Mouse (Mus musculus): Measurements from ENCODE around the gene Dctn2. TPM values are rescaled to one million over a fixed set of nuclear protein-coding genes. Genes with fewer than 3 reads are reported as not detected.
"Not testable (repeated sequence)": the region's sequence is repeated elsewhere in the genome, so short reads cannot be mapped to it uniquely, and the experiment has no call there.

The Dctn2 gene
- polyA plus RNA-seq, 1 experiment from 2014 or later = 345 TPM

GRCm38 (mm10) chr10:127312858-127313257 is 46.7 kb downstream of the Dctn2 start:
- Histone ChIP-seq H3K27ac (ENCODE audit: low read length) (no peak overlapping the region; the same call in 1 of the 2 replicates), H3K4me2 (ENCODE audit: low read length) (no peak overlapping the region), H3K4me3 (ENCODE audit: low read depth, low read length) (no peak overlapping the region), H3K4me1 (ENCODE audit: control insufficient read depth, insufficient read depth, low read length) (peaks cover 13% of the 10 kb centered on the region), H3K36me3 (ENCODE audit: control insufficient read depth, insufficient read depth, low read length) (peaks cover 8% of the 10 kb centered on the region), H3K9me3 (replicated peaks; ENCODE audit: control insufficient read depth, low read length, poor library complexity, severe bottlenecking) (no peaks in the 10 kb centered on the region), H3K9ac (ENCODE audit: low read depth, low read length) (no peak overlapping the region), H3K27me3 (ENCODE audit: control insufficient read depth, insufficient read depth, low read depth, low read length) (peaks cover 2% of the 10 kb centered on the region; the same call in 1 of the 2 replicates)
- no peak for ATAC-seq
- WGBS = 79% methylated on average over 4 of the region's 4 CpGs

- H3K36me3 ChIP-seq (ENCODE audit: control insufficient read depth, insufficient read depth, low read length); H3K27ac ChIP-seq (ENCODE audit: low read length); H3K27me3 ChIP-seq (ENCODE audit: control insufficient read depth, insufficient read depth, low read depth, low read length); H3K4me3 ChIP-seq (ENCODE audit: low read depth, low read length); H3K9me3 ChIP-seq (replicated peaks; ENCODE audit: control insufficient read depth, low read length, poor library complexity, severe bottlenecking); H3K9ac ChIP-seq (ENCODE audit: low read depth, low read length); H3K4me2 ChIP-seq (ENCODE audit: low read length); ATAC-seq: not testable (repeated sequence)
- H3K4me1 ChIP-seq (ENCODE audit: control insufficient read depth, insufficient read depth, low read length) = peaks cover 13% of the 10 kb centered on the region
- 85% methylated on average over 5 of the region's 5 CpGs for WGBS
These were observed 47.3 kb downstream of the Dctn2 start for GRCm38 (mm10) chr10:127313516-127313915.

- peaks cover 13% of the 10 kb centered on the region for H3K4me1 ChIP-seq (ENCODE audit: control insufficient read depth, insufficient read depth, low read length)
- 83% methylated on average over 1 of the region's 1 CpGs for WGBS
- not testable (repeated sequence) for H3K27me3 ChIP-seq (ENCODE audit: control insufficient read depth, insufficient read depth, low read depth, low read length); H3K4me2 ChIP-seq (ENCODE audit: low read length); ATAC-seq; H3K9ac ChIP-seq (ENCODE audit: low read depth, low read length); H3K36me3 ChIP-seq (ENCODE audit: control insufficient read depth, insufficient read depth, low read length); H3K4me3 ChIP-seq (ENCODE audit: low read depth, low read length); H3K27ac ChIP-seq (ENCODE audit: low read length); H3K9me3 ChIP-seq (replicated peaks; ENCODE audit: control insufficient read depth, low read length, poor library complexity, severe bottlenecking)
These were observed 48.8 kb downstream of the Dctn2 start for GRCm38 (mm10) chr10:127314950-127315349.

GRCm38 (mm10) chr10:127317277-127317676 is 51.1 kb downstream of the Dctn2 start:
- H3K27me3 ChIP-seq (ENCODE audit: control insufficient read depth, insufficient read depth, low read depth, low read length) = peaks cover 2% of the 10 kb centered on the region; the same call in 1 of the 2 replicates
- H3K4me3 ChIP-seq (ENCODE audit: low read depth, low read length) = no peak overlapping the region
- no peaks in the 10 kb centered on the region for H3K36me3 ChIP-seq (ENCODE audit: control insufficient read depth, insufficient read depth, low read length)
- H3K27ac ChIP-seq (ENCODE audit: low read length) = no peak overlapping the region
- H3K9me3 ChIP-seq (replicated peaks; ENCODE audit: control insufficient read depth, low read length, poor library complexity, severe bottlenecking) = no peaks in the 10 kb centered on the region
- WGBS = 74% methylated on average over 2 of the region's 2 CpGs
- no peak overlapping the region for H3K9ac ChIP-seq (ENCODE audit: low read depth, low read length)
- ATAC-seq = no peak
- H3K4me1 ChIP-seq (ENCODE audit: control insufficient read depth, insufficient read depth, low read length) = peaks cover 4% of the 10 kb centered on the region; the same call in 1 of the 2 replicates
- no peak overlapping the region for H3K4me2 ChIP-seq (ENCODE audit: low read length)

- Histone ChIP-seq H3K27me3 (ENCODE audit: control insufficient read depth, insufficient read depth, low read depth, low read length) (peaks cover 5% of the 10 kb centered on the region; the same call in 1 of the 2 replicates), H3K36me3 (ENCODE audit: control insufficient read depth, insufficient read depth, low read length) (no peaks in the 10 kb centered on the region), H3K4me1 (ENCODE audit: control insufficient read depth, insufficient read depth, low read length) (no peaks in the 10 kb centered on the region), H3K27ac (ENCODE audit: low read length) (no peak overlapping the region), H3K4me3 (ENCODE audit: low read depth, low read length) (no peak overlapping the region), H3K9ac (ENCODE audit: low read depth, low read length) (no peak overlapping the region), H3K9me3 (replicated peaks; ENCODE audit: control insufficient read depth, low read length, poor library complexity, severe bottlenecking) (no peaks in the 10 kb centered on the region), H3K4me2 (ENCODE audit: low read length) (no peak overlapping the region)
- 46% methylated on average over 4 of the region's 4 CpGs for WGBS
- no peak for ATAC-seq
These were observed 51.8 kb downstream of the Dctn2 start for GRCm38 (mm10) chr10:127318009-127318408.

- Histone ChIP-seq H3K27me3 (ENCODE audit: control insufficient read depth, insufficient read depth, low read depth, low read length) (peaks cover 23% of the 10 kb centered on the region), H3K4me3 (ENCODE audit: low read depth, low read length) (no peak overlapping the region), H3K4me1 (ENCODE audit: control insufficient read depth, insufficient read depth, low read length) (no peaks in the 10 kb centered on the region), H3K27ac (ENCODE audit: low read length) (no peak overlapping the region), H3K9ac (ENCODE audit: low read depth, low read length) (no peak overlapping the region), H3K9me3 (replicated peaks; ENCODE audit: control insufficient read depth, low read length, poor library complexity, severe bottlenecking) (no peaks in the 10 kb centered on the region), H3K36me3 (ENCODE audit: control insufficient read depth, insufficient read depth, low read length) (no peaks in the 10 kb centered on the region), H3K4me2 (ENCODE audit: low read length) (no peak overlapping the region)
- ATAC-seq = no peak
- 79% methylated on average over 7 of the region's 7 CpGs for WGBS
These were observed 53.8 kb downstream of the Dctn2 start for GRCm38 (mm10) chr10:127319969-127320368.

- Histone ChIP-seq H3K4me3 (ENCODE audit: low read depth, low read length) (no peak within 1 kb of the TSS), H3K4me2 (ENCODE audit: low read length) (no peak within 1 kb of the TSS), H3K27ac (ENCODE audit: low read length) (no peak within 1 kb of the TSS), H3K36me3 (ENCODE audit: control insufficient read depth, insufficient read depth, low read length) (no peaks in the 10 kb centered on the region), H3K9me3 (replicated peaks; ENCODE audit: control insufficient read depth, low read length, poor library complexity, severe bottlenecking) (no peaks in the 10 kb centered on the region), H3K9ac (ENCODE audit: low read depth, low read length) (no peak within 1 kb of the TSS), H3K4me1 (ENCODE audit: control insufficient read depth, insufficient read depth, low read length) (peaks cover 7% of the 10 kb centered on the region), H3K27me3 (ENCODE audit: control insufficient read depth, insufficient read depth, low read depth, low read length) (peaks cover 37% of the 10 kb centered on the region)
- ATAC-seq = no peak
- WGBS = 71% methylated on average over 3 of the region's 3 CpGs
These were observed 55.5 kb downstream of the Dctn2 start, which contains the start of gene Arhgap9 for GRCm38 (mm10) chr10:127321621-127322020. Arhgap9 (plus strand) TSS chr10:127321964.

GRCm38 (mm10) chr10:127322178-127322577 is 56.0 kb downstream of the Dctn2 start:
- H3K27ac ChIP-seq (ENCODE audit: low read length) = no peak overlapping the region
- no peak overlapping the region for H3K4me3 ChIP-seq (ENCODE audit: low read depth, low read length)
- ATAC-seq = no peak
- H3K9me3 ChIP-seq (replicated peaks; ENCODE audit: control insufficient read depth, low read length, poor library complexity, severe bottlenecking) = no peaks in the 10 kb centered on the region
- no peak overlapping the region for H3K4me2 ChIP-seq (ENCODE audit: low read length)
- H3K4me1 ChIP-seq (ENCODE audit: control insufficient read depth, insufficient read depth, low read length) = peaks cover 7% of the 10 kb centered on the region
- peaks cover 38% of the 10 kb centered on the region for H3K27me3 ChIP-seq (ENCODE audit: control insufficient read depth, insufficient read depth, low read depth, low read length)
- H3K9ac ChIP-seq (ENCODE audit: low read depth, low read length) = no peak overlapping the region
- no peaks in the 10 kb centered on the region for H3K36me3 ChIP-seq (ENCODE audit: control insufficient read depth, insufficient read depth, low read length)
- 65% methylated on average over 13 of the region's 13 CpGs for WGBS

- H3K4me1 ChIP-seq (ENCODE audit: control insufficient read depth, insufficient read depth, low read length) = peaks cover 7% of the 10 kb centered on the region
- no peaks in the 10 kb centered on the region for H3K36me3 ChIP-seq (ENCODE audit: control insufficient read depth, insufficient read depth, low read length)
- no peak overlapping the region for H3K27ac ChIP-seq (ENCODE audit: low read length)
- H3K9me3 ChIP-seq (replicated peaks; ENCODE audit: control insufficient read depth, low read length, poor library complexity, severe bottlenecking) = no peaks in the 10 kb centered on the region
- no peak overlapping the region for H3K4me2 ChIP-seq (ENCODE audit: low read length)
- ATAC-seq = no peak
- no peak overlapping the region for H3K9ac ChIP-seq (ENCODE audit: low read depth, low read length)
- 85% methylated on average over 4 of the region's 4 CpGs for WGBS
- H3K4me3 ChIP-seq (ENCODE audit: low read depth, low read length) = no peak overlapping the region
- peaks cover 41% of the 10 kb centered on the region for H3K27me3 ChIP-seq (ENCODE audit: control insufficient read depth, insufficient read depth, low read depth, low read length)
These were observed 56.5 kb downstream of the Dctn2 start for GRCm38 (mm10) chr10:127322669-127323068.

All from midbrain, embryonic 16.5 days (tissue).